Mouse (Mus musculus) G1E (cell line): Measurements from ENCODE around the gene Fyttd1.

Experiments
- CTCF ChIP-seq: IDR thresholded peaks from 2 replicates; pipeline ENCODE4 v1.5.1; 2012; ENCODE audit warnings: low read depth, low read length, inconsistent platforms, mixed read lengths
- GATA1 ChIP-seq: IDR thresholded peaks from 2 replicates; pipeline ENCODE4 v1.6.1; 2012; ENCODE audit warnings: borderline replicate concordance, low read length, inconsistent platforms, mixed read lengths
- TAL1 ChIP-seq: conservative IDR thresholded peaks from 2 replicates; pipeline ENCODE4 v1.6.1; 2012; ENCODE audit warnings: low read depth, low read length, inconsistent platforms, mixed read lengths

DNA sequence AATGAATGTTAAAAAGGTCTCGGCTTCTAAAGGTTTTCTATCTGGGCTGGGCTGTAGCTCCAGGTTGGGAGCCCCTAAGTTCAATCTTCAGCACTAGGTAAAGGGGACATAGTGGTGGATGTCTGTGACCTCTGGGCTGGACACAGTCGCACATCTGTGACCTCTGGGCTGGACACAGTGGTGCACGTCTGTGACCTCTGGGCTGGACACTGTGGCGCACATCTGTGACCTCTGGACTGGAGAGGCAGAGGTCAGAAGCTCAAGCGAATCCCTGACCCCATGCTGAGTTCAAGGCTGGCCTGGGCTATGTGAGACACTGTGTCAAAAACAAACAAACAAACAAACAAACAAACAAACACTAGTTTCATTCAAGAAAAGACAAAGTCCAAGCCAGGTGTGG, 7.1 kb upstream of the Fyttd1 start:
- no peak for TF ChIP-seq GATA1
- no peak for TF ChIP-seq CTCF
- TF ChIP-seq TAL1 = no peak
